Mouse (Mus musculus): ENCODE results near the gene Hoxa6. TPM values are rescaled to one million over a fixed set of nuclear protein-coding genes. Genes with fewer than 3 reads are reported as not detected.

Hoxa6 gene
- total RNA-seq, 1 experiment from 2014 or later = 3.7 TPM

- DNase-seq = peak; percentile 61
Observed at GRCm38 (mm10) chr6:52163366-52164031, 45.0 kb downstream of the Hoxa6 start.

- DNase-seq = peak; percentile 37
Observed at GRCm38 (mm10) chr6:52162611-52163365, 45.7 kb downstream of the Hoxa6 start.

- peak; percentile 32 for DNase-seq
Observed at GRCm38 (mm10) chr6:52162093-52162380, 46.5 kb downstream of the Hoxa6 start.

GRCm38 (mm10) chr6:52161336-52162092 is 47.0 kb downstream of the Hoxa6 start:
- DNase-seq = no peak

GRCm38 (mm10) chr6:52160511-52161335 is 47.8 kb downstream of the Hoxa6 start:
- peak; percentile 76 for DNase-seq

- peak; percentile 61 for DNase-seq
Observed at GRCm38 (mm10) chr6:52159979-52160378, 48.5 kb downstream of the Hoxa6 start.

- DNase-seq = peak; percentile 69
Observed at GRCm38 (mm10) chr6:52159164-52159761, 49.3 kb downstream of the Hoxa6 start.

GRCm38 (mm10) chr6:52158276-52159051 is 50.1 kb downstream of the Hoxa6 start, which contains the start of gene Hoxa1:
Hoxa1 (minus strand) TSS chr6:52158317.
- DNase-seq = peak; percentile 94

- DNase-seq = peak; percentile 13
Observed at GRCm38 (mm10) chr6:52157466-52158275, 50.9 kb downstream of the Hoxa6 start.

- no peak for DNase-seq
Observed at GRCm38 (mm10) chr6:52156551-52157200, 51.8 kb downstream of the Hoxa6 start.

Small RNA genes lying within 50 kb of the gene (microRNA-seq; reads per million reads assigned to microRNA genes)
- 543 to 609 reads per million in 2 experiments for gene Mir196b

Other genes starting within 250 kb of the Hoxa6 start
- 41.1 and 46.0 TPM in 2 replicates for gene Skap2, start 196.2 kb downstream of the Hoxa6 start, total RNA-seq (2021)
- 0.64 and 1.1 TPM in 2 replicates for gene Hoxa1, start 50.4 kb downstream of the Hoxa6 start, total RNA-seq (2021)
- gene Hoxa2, start 43.9 kb downstream of the Hoxa6 start, total RNA-seq (2021) = 3.3 and 3.8 TPM in 2 replicates
- 0.45 and 0.63 TPM in 2 replicates for gene 5730596B20Rik, start 31.2 kb downstream of the Hoxa6 start, total RNA-seq (2021)
- gene Hoxa4, start 17.0 kb downstream of the Hoxa6 start, total RNA-seq (2021) = 6.4 and 7.3 TPM in 2 replicates
- 25.8 and 26.3 TPM in 2 replicates for gene Hoxa5, start 4.1 kb downstream of the Hoxa6 start, total RNA-seq (2021)
- 6.9 and 10.5 TPM in 2 replicates for gene Hoxa3, start 4.6 kb upstream of the Hoxa6 start, total RNA-seq (2021)
- gene Gm28308, start 4.6 kb upstream of the Hoxa6 start, total RNA-seq (2021) = 1.3 and 1.4 TPM in 2 replicates
- gene Hoxa7, start 13.1 kb upstream of the Hoxa6 start, total RNA-seq (2021) = 20.9 and 22.2 TPM in 2 replicates
- gene Hoxa9, start 22.4 kb upstream of the Hoxa6 start, total RNA-seq (2021) = 1.8 and 3.5 TPM in 2 replicates
- gene Hoxa10, start 32.1 kb upstream of the Hoxa6 start, total RNA-seq (2021) = 0.15 and 0.68 TPM in 2 replicates
- gene Hoxa11, start 37.1 kb upstream of the Hoxa6 start, total RNA-seq (2021) = not detected in 2 replicates
- gene Hoxa13, start 52.2 kb upstream of the Hoxa6 start, total RNA-seq (2021) = not detected in 2 replicates
- gene Evx1, start 104.8 kb upstream of the Hoxa6 start, total RNA-seq (2021) = not detected in 2 replicates

Data from adrenal gland, postnatal 14 days (tissue).